Mouse (Mus musculus) heart, postnatal 0 days (tissue): Measurements from ENCODE around the gene Pbx2.

Experiments used
- CTCF ChIP-seq: IDR thresholded peaks from 2 replicates; pipeline ENCODE4 v1.5.1; 2016; ENCODE audit warnings: antibody characterized with exemption, control low read depth, low read depth
- EP300 ChIP-seq: IDR thresholded peaks from 2 replicates; pipeline ENCODE4 v1.6.1; 2016; ENCODE audit warnings: antibody characterized with exemption, low read depth

- TF ChIP-seq CTCF (no peak), EP300 (no peak)
These were observed 15.3 kb downstream of the Pbx2 start for GRCm38 (mm10) chr17:34606186-34607039.
